23 mouse cellular contexts compared by ENCODE assay signal in genomic region chr2:69193555-69193954, GRCm38 (mm10). TPM values are rescaled to one million over a fixed set of nuclear protein-coding genes. Genes with fewer than 3 reads are reported as not detected.
DNase-seq lines count a peak whose midpoint lies in the region; ATAC-seq and TF ChIP-seq lines count a peak whose summit lies in the region.
"Had no signal": no experiment of that assay in that cellular context is flagged by ENCODE, and none has a peak within 500 bp of the region (broad histone marks: within the 10 kb centered on the region; RNA-seq: fewer than 3 reads in every experiment).

No protein-coding gene starts in this region.

- DNase-seq in lung, adult 18-20 months: peak; percentile 6 to 23
- no peak for DNase-seq in lung, adult 2 months
- peak; percentile 17 for DNase-seq in ZHBTc4 (ENCODE audit: low read depth, low spot score)
- peak; percentile 4 for DNase-seq in lung, postnatal 25 days (ENCODE audit: low spot score)
- DNase-seq in right cerebral cortex, postnatal 14 days: no peak
- DNase-seq: adrenal gland, postnatal 10 days; cerebellum, adult 11 months; cerebellum, adult 9-10 months; cerebellum, postnatal 25 days; gastrocnemius, postnatal 10 days; heart, postnatal 10 days; heart, postnatal 4 days had no signal

- WGBS in lung, adult 2 months: 58% methylated on average over 5 of the region's 5 CpGs
- WGBS in forebrain, embryonic 12.5 days: 93% methylated on average over 5 of the region's 5 CpGs
- 76% methylated on average over 5 of the region's 5 CpGs for WGBS in neural tube, embryonic 15.5 days

- no peak overlapping the region for H3K4me3 ChIP-seq in lung, adult 2 months (replicated peaks; ENCODE audit: extremely low read depth, low read depth, low read length)
- no peak overlapping the region for H3K4me3 ChIP-seq in forebrain, embryonic 12.5 days (replicated peaks)
- no peak overlapping the region for H3K4me3 ChIP-seq in neural tube, embryonic 15.5 days (replicated peaks)
- H3K4me3 ChIP-seq: embryonic facial prominence, embryonic 12.5 days; hindbrain, embryonic 12.5 days had no signal

- H3K9ac ChIP-seq in forebrain, embryonic 12.5 days: no peak overlapping the region
- H3K9ac ChIP-seq in neural tube, embryonic 15.5 days (replicated peaks): no peak overlapping the region
- H3K9ac ChIP-seq: embryonic facial prominence, embryonic 12.5 days; hindbrain, embryonic 12.5 days had no signal

- H3K27me3 ChIP-seq in forebrain, embryonic 12.5 days: no peaks in the 10 kb centered on the region
- no peaks in the 10 kb centered on the region for H3K27me3 ChIP-seq in neural tube, embryonic 15.5 days (replicated peaks)
- H3K27me3 ChIP-seq: CH12.LX; embryonic facial prominence, embryonic 12.5 days; hindbrain, embryonic 12.5 days had no signal

- no peak for TF ChIP-seq CTCF in lung, adult 2 months (IDR thresholded peaks at IDR 0.05; ENCODE audit: insufficient read depth, low read length)

- no peak for TF ChIP-seq POLR2A in lung, adult 2 months (IDR thresholded peaks at IDR 0.05; ENCODE audit: borderline replicate concordance, extremely low read depth, low read depth, low read length)

- peaks cover 41% of the 10 kb centered on the region for H3K36me3 ChIP-seq in forebrain, embryonic 12.5 days (replicated peaks)
- no peaks in the 10 kb centered on the region for H3K36me3 ChIP-seq in neural tube, embryonic 15.5 days

- H3K27ac ChIP-seq in forebrain, embryonic 12.5 days: no peak overlapping the region
- no peak overlapping the region for H3K27ac ChIP-seq in neural tube, embryonic 15.5 days (replicated peaks)
- H3K27ac ChIP-seq: embryonic facial prominence, embryonic 12.5 days; hindbrain, embryonic 12.5 days had no signal

- H3K4me2 ChIP-seq in forebrain, embryonic 12.5 days: no peak overlapping the region
- H3K4me2 ChIP-seq in neural tube, embryonic 15.5 days: no peak overlapping the region
- H3K4me2 ChIP-seq: embryonic facial prominence, embryonic 12.5 days; hindbrain, embryonic 12.5 days had no signal

- ATAC-seq in forebrain, embryonic 12.5 days (ENCODE audit: low FRiP score): no peak
- no peak for ATAC-seq in neural tube, embryonic 15.5 days (ENCODE audit: low FRiP score)
- ATAC-seq: forebrain, embryonic 16.5 days; hindbrain, embryonic 16.5 days had no signal

- no peaks in the 10 kb centered on the region for H3K9me3 ChIP-seq in forebrain, embryonic 12.5 days
- no peaks in the 10 kb centered on the region for H3K9me3 ChIP-seq in neural tube, embryonic 15.5 days (replicated peaks)
- H3K9me3 ChIP-seq: embryonic facial prominence, embryonic 12.5 days; hindbrain, embryonic 12.5 days had no signal

- no peaks in the 10 kb centered on the region for H3K4me1 ChIP-seq in lung, adult 2 months (ENCODE audit: control insufficient read depth, insufficient read depth, low read length)
- no peaks in the 10 kb centered on the region for H3K4me1 ChIP-seq in forebrain, embryonic 12.5 days
- H3K4me1 ChIP-seq in neural tube, embryonic 15.5 days: no peaks in the 10 kb centered on the region
- H3K4me1 ChIP-seq: embryonic facial prominence, embryonic 12.5 days; hindbrain, embryonic 12.5 days had no signal

RNA-seq across cellular contexts. Expression of gene Spc25, which starts 12.4 kb away (rescaled TPM):
- polyA plus RNA-seq in lung, adult 2 months (2012; rRNA removed): 0.23 and 0.89 TPM in 2 replicates
- 232 and 241 TPM in 2 replicates for polyA plus RNA-seq in forebrain, embryonic 12.5 days (2016; fragmentation: Nextera tagmentation; extraction: Ambion mirVana)
- polyA plus RNA-seq in neural tube, embryonic 15.5 days (2015; fragmentation: Nextera tagmentation; extraction: Ambion mirVana): 22.6 and 52.1 TPM in 2 replicates

RNA-seq across cellular contexts. Expression of gene G6pc2, which starts 17.3 kb away (rescaled TPM):
- polyA plus RNA-seq in lung, adult 2 months (2012; rRNA removed): not detected in 2 replicates
- polyA plus RNA-seq in forebrain, embryonic 12.5 days (2016; fragmentation: Nextera tagmentation; extraction: Ambion mirVana): not detected in 2 replicates
- 0.19 and 0.31 TPM in 2 replicates for polyA plus RNA-seq in neural tube, embryonic 15.5 days (2015; fragmentation: Nextera tagmentation; extraction: Ambion mirVana)
- polyA plus RNA-seq: cortical plate, adult 2 months; forebrain, embryonic 11.5 days; forebrain, embryonic 16.5 days; frontal cortex, adult 2 months; heart, embryonic 14.5 days had no signal

RNA-seq across cellular contexts. Expression of gene Nostrin, which starts 58.0 kb away (rescaled TPM):
- 11.0 and 24.1 TPM in 2 replicates for polyA plus RNA-seq in lung, adult 2 months (2012; rRNA removed)
- polyA plus RNA-seq in forebrain, embryonic 12.5 days (2016; fragmentation: Nextera tagmentation; extraction: Ambion mirVana): 0.43 and 0.64 TPM in 2 replicates
- 2.0 and 3.0 TPM in 2 replicates for polyA plus RNA-seq in neural tube, embryonic 15.5 days (2015; fragmentation: Nextera tagmentation; extraction: Ambion mirVana)

Comparison
In these comparisons a context has a peak if more than half of its experiments do, and no peak if none do; other contexts are left out.
1. DNase-seq: peak in lung, adult 18-20 months (2 of 2), ZHBTc4 (single experiment) and lung, postnatal 25 days (single experiment); none in lung, adult 2 months (single experiment) and right cerebral cortex, postnatal 14 days (single experiment).
2. RNA of gene Spc25, which starts 12.4 kb away (polyA plus RNA-seq): 232 to 241 TPM in forebrain, embryonic 12.5 days and 22.6 to 52.1 TPM in neural tube, embryonic 15.5 days; 0.23 to 0.89 TPM in lung, adult 2 months; every median in the first group is over 10 times any median in the second.